Mouse (Mus musculus) frontal cortex, postnatal 10 days (tissue): Measurements from ENCODE around the gene Zbtb18.
"Not testable (repeated sequence)": the region's sequence is repeated elsewhere in the genome, so short reads cannot be mapped to it uniquely, and the experiment has no call there.

Source experiments
- DNase-seq, 2 experiments: peaks; one replicate each; pipeline ENCODE4 v3.0.0; 2022; ENCODE audit warnings: low spot score in 2 of 2, mixed read lengths in 1 of 2

The Zbtb18 gene

DNA sequence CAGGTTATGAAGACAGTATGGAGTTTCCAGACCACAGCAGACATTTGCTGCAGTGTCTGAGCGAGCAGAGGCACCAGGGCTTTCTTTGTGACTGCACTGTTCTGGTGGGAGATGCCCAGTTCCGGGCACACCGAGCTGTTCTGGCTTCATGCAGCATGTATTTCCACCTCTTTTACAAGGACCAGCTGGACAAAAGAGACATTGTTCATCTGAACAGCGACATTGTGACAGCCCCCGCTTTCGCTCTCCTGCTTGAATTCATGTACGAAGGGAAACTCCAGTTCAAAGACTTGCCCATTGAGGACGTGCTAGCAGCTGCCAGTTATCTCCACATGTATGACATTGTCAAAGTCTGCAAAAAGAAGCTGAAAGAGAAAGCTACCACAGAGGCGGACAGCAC, 4.9 kb downstream of the Zbtb18 start:
- DNase-seq, result no peak

DNA sequence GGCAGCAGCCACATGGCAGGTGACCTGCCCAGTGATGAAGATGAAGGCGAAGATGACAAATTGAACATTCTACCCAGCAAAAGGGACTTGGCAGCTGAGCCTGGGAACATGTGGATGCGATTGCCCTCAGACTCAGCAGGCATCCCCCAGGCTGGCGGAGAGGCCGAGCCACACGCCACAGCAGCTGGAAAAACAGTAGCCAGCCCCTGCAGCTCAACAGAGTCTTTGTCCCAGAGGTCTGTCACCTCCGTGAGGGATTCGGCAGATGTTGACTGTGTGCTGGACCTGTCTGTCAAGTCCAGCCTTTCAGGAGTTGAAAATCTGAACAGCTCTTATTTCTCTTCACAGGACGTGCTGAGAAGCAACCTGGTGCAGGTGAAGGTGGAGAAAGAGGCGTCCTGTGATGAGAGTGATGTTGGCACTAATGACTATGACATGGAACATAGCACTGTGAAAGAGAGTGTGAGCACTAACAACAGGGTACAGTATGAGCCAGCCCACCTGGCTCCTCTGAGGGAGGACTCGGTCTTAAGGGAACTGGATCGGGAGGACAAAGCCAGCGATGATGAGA, 5.5 kb downstream of the Zbtb18 start:
- DNase-seq, result no peak

GRCm38 (mm10) chr1:177448121-177448561, 6.0 kb downstream of the Zbtb18 start:
- no peak for DNase-seq

DNA sequence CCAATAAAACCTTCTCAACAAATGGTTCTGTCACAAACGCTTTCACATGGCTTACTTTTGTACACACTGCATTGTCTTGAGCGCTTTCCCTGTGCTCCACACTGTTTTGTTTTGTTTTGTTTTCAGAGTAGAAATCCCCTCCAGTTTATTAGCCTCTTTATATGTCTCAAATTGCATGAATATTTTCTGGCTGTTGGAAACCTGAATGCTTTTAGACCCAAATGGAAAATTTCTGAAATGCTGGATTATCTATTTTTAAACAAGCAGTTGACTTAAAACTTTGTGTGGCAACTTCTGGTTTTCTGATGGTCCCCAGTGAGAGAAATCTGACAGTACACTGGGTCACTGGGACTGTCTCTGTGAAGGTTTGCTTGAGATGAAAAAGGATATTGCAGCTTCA, 6.8 kb downstream of the Zbtb18 start:
- no peak for DNase-seq

- DNase-seq, result not testable (repeated sequence)
Observed at GRCm38 (mm10) chr1:177449857-177450256, 7.7 kb downstream of the Zbtb18 start.

DNA sequence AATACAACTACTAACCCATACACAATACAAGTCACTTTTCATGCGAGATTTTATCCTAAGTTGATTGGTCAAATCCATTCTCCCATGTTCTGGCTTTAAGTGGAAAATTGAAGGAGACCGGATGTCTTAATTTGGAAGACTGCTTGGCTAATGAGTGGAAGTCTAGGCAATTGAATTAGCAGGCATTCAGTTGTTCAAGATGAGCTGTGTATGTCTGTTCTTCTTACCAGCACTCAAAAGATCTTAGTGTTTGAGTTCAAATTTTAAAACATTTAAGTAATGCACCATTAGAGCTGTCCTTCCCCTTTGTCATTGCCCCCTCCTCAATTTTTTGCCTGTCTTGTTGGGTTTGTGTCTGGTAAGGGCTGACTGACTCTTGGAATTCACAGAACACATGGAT, 8.9 kb downstream of the Zbtb18 start:
- DNase-seq, result no peak

- DNase-seq, result no peak
Observed at GRCm38 (mm10) chr1:177451991-177452431, 9.9 kb downstream of the Zbtb18 start.

DNA sequence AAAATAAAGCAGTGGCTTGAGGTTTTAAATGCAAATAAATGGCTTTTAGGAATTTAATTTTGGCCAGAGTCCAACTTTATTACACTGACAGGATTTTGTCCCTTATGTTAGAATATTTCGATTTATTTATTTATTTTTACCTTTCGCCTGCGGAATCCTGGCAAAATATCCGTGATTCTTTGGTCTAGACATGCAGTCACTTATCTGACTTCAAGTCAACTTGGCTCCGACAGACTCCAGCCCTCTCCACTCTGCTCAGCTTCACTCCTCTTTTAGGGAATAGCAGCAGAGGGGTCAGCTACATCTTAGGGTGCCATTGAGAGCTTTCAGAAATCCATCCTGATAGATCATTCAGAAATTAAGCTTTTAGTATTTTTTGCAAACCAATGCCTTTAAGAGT, 10.8 kb downstream of the Zbtb18 start:
- no peak for DNase-seq

DNA sequence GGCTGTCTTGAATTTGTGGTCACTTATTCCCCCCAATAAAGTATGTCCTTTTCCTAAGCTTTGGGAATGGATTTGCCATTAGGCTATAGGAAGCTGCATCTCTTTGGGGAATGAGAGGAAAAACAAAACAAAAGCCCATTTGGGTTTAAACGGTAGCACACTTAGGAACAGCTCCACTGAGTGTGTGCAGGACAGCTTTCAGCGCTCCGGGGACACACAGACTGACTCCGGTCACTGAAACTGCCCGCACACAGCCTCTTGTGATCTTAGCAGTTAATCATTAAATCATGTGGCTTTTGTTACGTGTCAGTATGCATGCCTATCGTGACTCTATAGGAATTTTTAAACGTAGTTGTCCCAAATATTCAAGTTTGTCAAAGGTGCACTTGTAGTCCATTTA, 11.7 kb downstream of the Zbtb18 start:
- no peak for DNase-seq

DNA sequence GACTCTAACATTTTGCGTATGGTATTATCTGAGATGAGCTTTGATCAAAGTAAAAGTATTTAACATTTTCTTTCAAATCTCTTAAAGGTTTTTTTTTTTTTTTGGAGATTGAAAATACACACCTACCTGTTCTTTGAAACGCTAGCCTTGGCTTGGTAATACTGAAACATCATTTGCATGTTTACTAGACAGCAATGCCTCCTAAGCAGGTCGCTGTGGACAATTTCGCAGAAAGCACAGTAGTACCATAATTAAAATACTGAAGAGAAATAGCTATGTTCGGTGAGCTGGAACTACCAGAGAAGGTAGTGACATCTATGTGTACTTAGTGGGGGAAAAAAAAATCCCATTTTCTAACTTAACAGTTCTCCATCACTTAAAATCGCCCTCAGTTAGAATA, 12.3 kb downstream of the Zbtb18 start:
- DNase-seq, result no peak

- no peak for DNase-seq
Observed at GRCm38 (mm10) chr1:177455466-177455865, 13.3 kb downstream of the Zbtb18 start.

GRCm38 (mm10) chr1:177456208-177456607, 14.1 kb downstream of the Zbtb18 start:
- no peak for DNase-seq

- no peak for DNase-seq
Observed at GRCm38 (mm10) chr1:177456772-177457171, 14.6 kb downstream of the Zbtb18 start.

- no peak for DNase-seq
Observed at GRCm38 (mm10) chr1:177457981-177458380, 15.8 kb downstream of the Zbtb18 start.

GRCm38 (mm10) chr1:177458456-177459389, 16.6 kb downstream of the Zbtb18 start:
- no peak for DNase-seq

- no peak for DNase-seq
Observed at GRCm38 (mm10) chr1:177459536-177459935, 17.4 kb downstream of the Zbtb18 start.

DNA sequence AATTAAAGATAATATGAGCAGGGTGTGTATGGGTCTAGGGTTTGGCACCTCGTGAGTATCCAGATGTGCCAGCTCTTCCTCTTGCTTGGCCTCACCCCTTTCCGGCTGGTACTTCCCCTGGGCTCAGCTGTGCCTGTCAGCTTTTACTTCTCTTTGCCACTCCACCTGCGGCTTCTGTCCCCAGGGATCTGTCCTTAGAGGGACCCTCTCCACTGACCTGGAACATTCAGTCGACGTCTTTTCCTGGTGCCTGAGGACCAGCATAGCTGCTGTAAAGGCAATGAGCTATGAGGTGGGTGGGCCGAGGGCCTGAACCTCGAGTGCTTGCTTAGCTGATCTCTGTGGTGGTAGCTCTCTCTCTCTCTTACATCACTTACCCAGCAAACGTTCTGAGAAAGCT, 25.0 kb downstream of the Zbtb18 start:
- DNase-seq, result no peak

DNA sequence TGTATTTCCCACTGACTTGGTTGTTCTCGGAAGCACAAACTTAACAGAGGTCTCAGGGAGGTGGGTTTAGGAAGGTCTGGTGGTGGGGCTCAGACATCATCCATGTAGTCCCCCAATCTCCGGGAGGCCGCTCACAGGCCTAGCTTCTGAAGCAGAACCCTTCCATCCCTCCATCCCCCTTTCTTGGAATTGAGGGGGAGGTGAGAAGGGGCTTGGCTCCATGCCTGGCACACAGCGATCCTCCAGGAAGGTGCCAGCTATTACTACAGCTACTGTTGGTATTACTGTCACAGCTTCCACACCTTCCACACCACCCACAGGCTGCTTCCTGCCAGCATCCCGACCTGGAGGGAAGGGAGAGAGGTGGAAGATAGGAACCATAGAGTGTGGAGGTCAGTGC, 26.3 kb downstream of the Zbtb18 start:
- DNase-seq, result no peak

- no peak for DNase-seq
Observed at GRCm38 (mm10) chr1:177470091-177470490, 27.9 kb downstream of the Zbtb18 start.

DNA sequence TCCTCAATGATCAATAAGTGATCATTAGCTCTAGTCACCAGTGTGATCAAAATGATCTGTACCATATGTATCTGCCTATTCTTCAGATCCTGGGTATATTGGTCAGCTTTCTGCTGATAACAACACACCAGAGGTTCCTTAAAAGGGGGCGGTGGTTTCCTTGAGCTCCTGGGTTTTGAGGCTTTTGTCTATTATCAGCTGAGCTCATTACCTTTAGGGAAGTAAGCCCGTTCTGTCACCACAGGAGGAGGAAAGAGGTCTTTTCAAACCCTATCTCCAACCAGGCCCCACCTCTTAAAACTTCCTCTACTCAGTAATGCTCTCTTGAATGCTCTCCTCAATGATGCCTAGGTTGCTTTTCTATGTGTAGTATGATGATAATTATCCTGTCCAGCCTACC, 28.8 kb downstream of the Zbtb18 start:
- no peak for DNase-seq

DNA sequence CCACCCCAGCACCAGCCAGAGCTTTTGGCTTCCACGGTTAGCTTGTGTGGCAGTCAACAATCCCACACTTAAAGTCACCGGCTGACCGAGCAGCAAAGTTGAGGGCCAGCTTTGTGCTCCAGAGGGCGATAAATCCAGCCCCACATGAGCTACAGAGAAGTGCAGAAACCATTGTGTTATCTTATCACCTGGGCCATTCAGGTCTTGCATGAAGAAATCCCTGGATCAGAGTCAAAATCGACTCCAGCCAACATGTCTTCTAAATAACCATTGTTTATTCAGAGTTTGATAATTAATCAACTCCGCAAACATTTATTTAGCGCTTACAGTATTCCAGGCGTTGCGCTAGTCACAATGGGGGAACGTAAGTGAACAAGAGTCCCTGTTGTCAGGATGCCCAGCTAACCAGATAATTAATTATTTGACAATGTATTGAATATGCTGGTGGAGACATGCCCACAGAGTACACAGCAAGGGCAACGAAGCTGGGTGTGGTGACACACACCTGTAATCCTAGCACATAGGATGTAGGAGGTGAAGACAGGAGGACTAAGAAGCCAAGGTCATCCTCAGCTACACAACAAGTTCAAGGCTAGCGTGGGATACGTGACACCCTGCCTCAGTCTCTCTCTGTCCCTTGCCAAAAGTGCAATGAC, 33.5 kb downstream of the Zbtb18 start:
- DNase-seq, result no peak

- DNase-seq, result no peak
Observed at GRCm38 (mm10) chr1:177478578-177478977, 36.4 kb downstream of the Zbtb18 start.
